Mouse (Mus musculus) 3T3-L1 (cell line): Measurements from ENCODE around the gene Cpvl.

ENCODE experiments used
- DNase-seq: peaks from one replicate; pipeline ENCODE4 v3.0.0-alpha.2; 2015; ENCODE audit warnings: low read depth, low spot score

The Cpvl gene

GRCm38 (mm10) chr6:53978571-53978970 lies at the start of gene Cpvl:
Gene Cpvl (minus strand): TSS chr6:53978671.
- no peak for DNase-seq

DNA sequence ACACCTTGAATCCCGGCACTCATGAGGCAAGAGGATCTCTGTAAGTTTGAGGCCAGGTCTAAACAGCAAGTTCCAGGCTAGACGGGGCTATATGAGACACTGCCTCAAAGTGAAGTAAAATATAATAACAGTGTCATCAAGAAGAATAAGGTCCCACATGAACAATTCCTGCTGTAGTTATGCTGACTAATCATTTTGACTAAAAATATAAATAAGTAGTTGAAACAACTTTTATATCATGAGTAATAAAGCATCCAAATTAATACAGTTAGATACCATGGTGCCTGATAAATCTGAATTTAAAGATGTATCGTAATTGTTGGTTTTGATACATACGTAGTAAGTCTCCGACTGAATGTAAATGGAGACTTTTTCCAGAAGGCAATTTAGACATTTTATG lies 45.4 kb upstream of the Cpvl start:
- DNase-seq, result no peak

- DNase-seq, result no peak
Measured at GRCm38 (mm10) chr6:54021123-54021789, 42.8 kb upstream of the Cpvl start.

DNA sequence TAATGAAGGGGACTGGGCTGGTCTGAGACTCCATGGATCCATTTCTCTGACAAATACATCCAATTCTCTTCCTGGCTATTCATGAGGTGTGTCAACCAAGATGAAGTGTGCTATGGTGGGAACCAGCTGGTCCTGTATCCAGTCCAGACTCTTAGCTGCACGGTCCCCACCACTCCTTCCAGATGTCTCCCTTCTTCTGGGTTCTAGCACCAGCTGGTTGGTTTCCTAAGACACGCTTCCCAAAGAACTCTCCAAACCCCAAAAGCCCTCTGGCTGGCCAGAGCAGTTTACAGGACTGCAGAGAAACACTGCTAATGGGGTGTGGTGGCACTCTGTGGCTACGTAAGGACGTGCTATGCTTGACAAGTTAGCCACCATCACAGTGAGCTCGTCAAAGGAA lies 40.4 kb upstream of the Cpvl start:
- no peak for DNase-seq

- no peak for DNase-seq
Measured at GRCm38 (mm10) chr6:54018038-54018437, 39.6 kb upstream of the Cpvl start.

GRCm38 (mm10) chr6:54012163-54012562 lies 33.7 kb upstream of the Cpvl start:
- DNase-seq, result no peak

GRCm38 (mm10) chr6:54010362-54010761 lies 31.9 kb upstream of the Cpvl start:
- no peak for DNase-seq

DNA sequence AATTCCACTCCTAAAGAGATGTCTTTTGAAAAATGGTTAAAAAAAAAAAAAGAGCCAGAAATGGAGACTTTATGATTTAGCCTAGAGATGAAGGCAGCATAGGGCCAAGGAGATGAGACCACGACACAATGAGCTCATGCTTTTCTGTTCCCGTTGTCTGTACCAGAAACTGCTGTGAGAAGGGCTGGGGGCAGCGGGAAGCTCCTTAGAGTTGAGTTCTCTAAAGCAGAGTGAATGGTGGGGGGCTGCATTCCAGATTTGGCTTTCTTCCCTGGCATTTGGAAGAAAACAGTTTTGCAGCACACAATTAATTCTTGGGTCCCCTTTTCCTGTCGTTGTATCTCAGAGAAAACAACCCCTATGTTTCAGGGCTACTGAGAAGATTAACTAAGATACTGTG lies 30.8 kb upstream of the Cpvl start:
- no peak for DNase-seq

DNA sequence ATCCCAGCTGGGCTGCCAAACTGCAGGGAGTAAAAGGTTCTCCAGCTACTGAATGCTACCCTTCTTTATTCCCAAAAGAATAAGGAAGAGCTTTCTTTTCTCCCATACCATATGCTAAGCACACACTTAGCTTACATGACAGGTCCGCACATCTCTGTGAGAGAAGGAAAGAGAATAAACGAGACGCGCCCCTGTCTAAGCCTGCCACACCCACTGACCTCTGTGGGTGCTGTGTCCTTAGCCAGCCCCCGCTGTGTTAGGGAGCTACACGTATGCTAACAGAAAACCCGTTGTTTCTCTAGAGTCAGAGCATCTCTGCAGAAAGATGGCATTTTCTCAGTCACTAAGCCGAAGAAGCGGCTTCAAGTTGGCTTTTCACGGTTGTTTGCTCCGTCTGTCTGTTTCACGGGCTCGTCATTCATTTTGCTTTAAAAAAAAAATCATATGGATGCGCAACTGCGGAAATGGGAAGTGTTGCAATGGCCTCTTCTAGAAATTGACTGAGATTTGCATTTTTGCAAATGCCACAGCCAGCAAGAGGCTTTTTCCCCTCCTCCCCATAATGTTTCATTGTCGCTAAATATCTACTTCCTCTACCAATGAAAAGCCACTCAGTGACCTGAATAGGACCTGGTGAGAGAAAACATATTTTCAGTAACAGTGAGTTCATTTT lies 30.1 kb upstream of the Cpvl start:
- no peak for DNase-seq

DNA sequence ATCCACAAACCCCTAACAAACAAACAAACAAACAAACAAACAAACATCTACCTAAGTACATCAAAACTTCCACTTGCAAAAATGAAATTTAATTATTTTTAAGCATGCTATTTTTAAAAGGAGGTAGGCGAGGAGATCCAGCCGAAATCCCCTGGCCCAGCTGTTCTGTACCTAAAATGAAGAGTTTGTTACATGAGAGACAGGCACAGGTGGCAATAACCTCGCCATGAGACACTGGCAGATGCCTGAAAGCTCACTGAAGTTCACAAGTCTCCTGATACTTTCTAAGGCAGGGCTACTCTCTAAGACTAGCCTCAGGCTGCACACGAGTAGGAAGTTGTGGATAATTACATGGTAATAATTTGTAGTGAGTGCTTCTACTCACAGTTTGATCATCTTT lies 26.8 kb upstream of the Cpvl start:
- no peak for DNase-seq

DNA sequence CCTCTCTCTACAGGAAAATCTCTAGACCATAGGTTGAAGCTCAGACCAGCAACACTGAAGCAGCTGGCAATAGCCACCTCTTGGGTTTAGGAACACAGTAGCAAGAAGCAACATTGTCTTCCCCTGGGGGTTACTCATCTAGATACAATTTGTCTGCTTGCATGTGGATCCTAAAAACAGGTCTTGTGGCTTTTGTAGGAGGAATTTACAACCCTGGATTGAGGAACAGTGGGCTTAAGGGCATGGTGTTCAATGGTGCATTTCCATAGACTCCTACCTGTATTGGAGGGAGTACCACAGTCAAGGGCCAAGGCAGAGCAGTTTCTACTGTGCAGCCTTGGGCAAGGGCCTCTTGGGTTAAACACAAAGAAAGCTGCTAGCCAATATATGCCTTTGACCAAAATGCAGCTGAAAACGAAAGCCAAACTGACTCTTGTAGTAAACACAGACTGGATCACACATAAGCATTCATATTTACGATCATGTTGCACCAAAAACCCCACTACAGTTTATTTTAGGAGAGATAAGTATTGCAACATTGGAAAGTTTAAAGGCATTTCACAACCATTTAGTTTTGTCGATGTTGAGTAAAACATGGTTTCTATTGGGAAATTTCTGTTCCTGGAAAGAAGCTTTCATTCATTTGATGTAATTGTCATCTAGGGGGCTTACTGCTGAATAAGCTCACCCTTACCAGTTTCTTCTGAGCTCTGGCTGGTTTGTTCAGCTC lies 17.9 kb upstream of the Cpvl start:
- DNase-seq, result no peak

DNA sequence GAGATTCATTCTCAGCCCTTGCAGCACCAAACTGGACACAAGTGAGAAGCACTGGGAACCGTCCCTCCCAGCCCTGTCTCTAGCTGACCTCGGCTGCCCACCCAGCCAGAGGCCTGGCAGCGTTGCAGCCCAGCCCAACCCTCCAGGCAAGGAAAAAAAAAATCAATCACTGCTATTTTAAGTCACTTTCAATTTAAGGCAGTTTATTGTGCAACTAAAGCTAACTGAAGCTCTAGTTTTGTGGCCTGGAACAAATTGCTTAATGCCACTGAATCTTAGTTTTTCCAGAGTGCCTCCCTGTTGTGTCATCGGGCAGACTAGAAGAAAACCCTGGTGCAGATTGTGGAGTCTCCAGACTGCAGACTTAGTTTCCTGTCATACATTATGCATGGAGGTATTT lies 17.0 kb upstream of the Cpvl start:
- peak; percentile 40 for DNase-seq

DNA sequence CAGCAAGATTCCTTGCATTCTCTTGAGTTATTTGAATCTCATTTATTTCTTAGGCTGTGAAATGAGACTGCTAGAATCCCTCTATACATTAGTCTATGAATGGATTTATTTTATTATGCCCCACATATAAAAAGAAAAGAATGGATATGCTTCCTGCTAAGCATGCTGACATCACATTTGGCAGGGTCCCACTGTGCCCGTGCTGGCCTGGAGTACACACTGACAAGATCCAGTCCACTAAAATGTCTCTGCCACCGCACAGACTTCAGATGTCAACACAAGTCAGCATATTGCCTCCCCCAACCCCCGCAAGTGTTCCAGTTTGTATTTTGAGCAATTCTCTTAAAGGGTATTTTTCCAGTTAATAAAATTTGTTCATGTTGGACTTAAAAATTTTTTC lies 13.9 kb upstream of the Cpvl start:
- DNase-seq, result no peak

- no peak for DNase-seq
Measured at GRCm38 (mm10) chr6:53987235-53987634, 8.8 kb upstream of the Cpvl start.

GRCm38 (mm10) chr6:53986273-53986985 lies 8.0 kb upstream of the Cpvl start:
- DNase-seq, result no peak

GRCm38 (mm10) chr6:53983820-53984219 lies 5.3 kb upstream of the Cpvl start:
- DNase-seq, result no peak

- peak; percentile 27 for DNase-seq
Measured at GRCm38 (mm10) chr6:53982612-53983011, 4.1 kb upstream of the Cpvl start.

DNA sequence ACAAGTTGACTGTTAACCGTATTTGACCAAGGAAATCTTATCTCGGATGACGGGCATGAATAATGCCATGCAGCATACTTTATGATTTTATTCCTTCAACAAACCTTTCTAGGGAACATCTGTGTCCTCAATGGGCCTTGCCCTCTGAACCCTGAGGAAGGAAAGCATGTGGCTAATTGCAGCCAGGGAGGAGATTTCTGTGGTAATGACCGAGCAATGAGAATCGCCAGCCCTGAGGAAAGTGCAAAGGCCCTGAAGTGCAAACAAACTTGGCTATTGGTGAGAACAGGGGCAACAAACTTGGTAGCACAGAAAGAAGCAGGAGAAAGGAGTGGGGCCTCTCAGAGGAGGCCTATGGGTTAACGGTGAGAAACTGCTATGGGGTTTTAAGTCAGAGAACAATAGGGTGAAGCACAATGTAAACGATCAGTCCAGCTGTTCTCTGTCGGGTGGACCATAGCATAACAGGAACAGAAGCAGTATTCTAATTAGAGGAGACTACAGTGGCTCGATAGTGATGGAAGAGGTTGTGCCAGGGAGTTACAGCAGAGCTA lies 3.7 kb upstream of the Cpvl start:
- DNase-seq, result no peak

GRCm38 (mm10) chr6:53980817-53981480 lies 2.5 kb upstream of the Cpvl start:
- no peak for DNase-seq

DNA sequence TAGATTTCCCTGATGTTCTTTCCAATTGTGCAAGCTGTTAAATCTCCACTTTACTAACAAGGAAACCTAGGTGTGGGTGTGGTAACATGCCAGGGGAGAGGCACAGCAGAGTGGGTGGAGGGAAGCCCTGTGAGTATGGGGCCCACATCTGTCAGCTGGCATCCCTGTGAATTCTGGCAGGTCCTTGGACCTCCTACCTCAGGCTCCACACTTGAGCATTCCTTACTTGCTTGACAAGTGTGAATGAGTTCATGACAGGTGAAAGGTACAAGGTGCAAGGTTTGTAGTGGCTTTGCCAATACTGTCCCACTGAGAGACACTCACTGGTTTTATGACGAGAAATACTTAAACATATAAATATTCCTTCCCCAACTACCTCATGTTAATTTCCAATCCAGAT lies 4.4 kb downstream of the Cpvl start:
- DNase-seq, result no peak

DNA sequence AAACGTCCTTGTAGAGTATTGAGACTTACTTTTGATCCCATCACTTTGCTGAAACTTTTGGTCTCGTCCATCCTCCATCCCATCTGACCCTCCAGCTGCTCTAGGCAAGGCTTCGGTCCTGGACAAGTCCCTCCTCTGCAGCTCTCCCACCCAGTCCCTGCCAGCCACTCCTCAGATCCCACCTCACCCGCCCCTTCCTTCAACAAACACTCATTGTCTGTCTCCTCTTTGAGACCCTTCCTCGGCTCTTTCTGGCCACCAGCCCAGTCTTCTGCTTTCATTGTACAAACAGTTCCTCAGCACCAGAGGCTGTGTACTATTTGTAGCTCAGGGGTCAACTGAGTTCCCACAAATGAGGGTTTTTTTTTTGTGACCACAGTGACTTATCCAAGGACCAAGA lies 5.0 kb downstream of the Cpvl start:
- DNase-seq, result no peak
